Mouse (Mus musculus) left cerebral cortex, adult 2 months (tissue): ENCODE results near the gene Olfr114. TPM values are rescaled to one million over a fixed set of nuclear protein-coding genes. Genes with fewer than 3 reads are reported as not detected.

Source experiments
- DNase-seq, 2 experiments: peaks; one replicate each; pipeline ENCODE4 v3.0.0; 2021 to 2022; ENCODE audit warnings: low spot score in 2 of 2, mixed read lengths in 1 of 2; ENCODE audit errors: extremely low spot score in 1 of 2
- H3K27ac ChIP-seq: fragments of 200-600 bp; 2 replicates; pipeline ENCODE4 v1.8.1; 2022
- H3K4me3 ChIP-seq: fragments of 200-600 bp; 2 replicates; pipeline ENCODE4 v1.8.1; 2022
- CTCF ChIP-seq: fragments of 200-600 bp; IDR thresholded peaks from 2 replicates; pipeline ENCODE4 v1.8.1; 2022; ENCODE audit warnings: antibody characterized with exemption, mild to moderate bottlenecking, moderate library complexity
- intact Hi-C: fragments of 180-260 bp; cut with DNase I; formaldehyde crosslinking; loops from one replicate; pipeline ENCODE4 v1.15.1; 2025
- long read RNA-seq, 2 experiments: library from polyadenylated mRNA; stranded (forward); transcript quantifications; one replicate each; pipeline ENCODE4 v2.0.0; 2021; ENCODE audit warnings: borderline mapping rate in 2 of 2
- total RNA-seq, 2 experiments: library from RNA; stranded (reverse); gene quantifications; 2 replicates each; pipeline ENCODE4 v1.2.3; 2021

Olfr114 gene
- total RNA-seq, result not detected
- long read RNA-seq, experiment 1, result 0 reads
- long read RNA-seq, experiment 2, result 0 reads

DNA sequence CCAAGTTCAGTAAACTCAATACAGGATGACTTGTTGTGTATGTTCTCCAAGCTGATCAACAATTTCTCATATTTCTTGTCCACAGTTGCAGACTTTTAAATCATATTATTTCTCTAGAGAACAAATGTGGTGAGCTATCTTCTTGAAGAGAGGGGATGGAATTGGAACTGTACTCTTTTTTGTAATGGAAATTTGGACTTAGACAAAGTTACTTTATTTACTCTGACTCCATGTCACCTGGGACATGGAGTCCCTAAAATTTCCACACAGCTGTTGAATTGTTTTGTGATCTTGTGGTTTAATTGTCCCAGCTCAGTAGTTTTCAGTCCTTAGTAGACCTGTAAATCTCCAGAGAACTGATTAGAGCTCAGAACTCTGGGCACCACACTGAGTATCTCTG, at the start of gene Olfr114:
TSS of gene Olfr114 (minus strand) at position 101 of the 400 bp plus-strand sequence.
- intact Hi-C loops, result no loop called here
- Histone ChIP-seq H3K4me3 (no peak within 1 kb of the TSS), H3K27ac (no peak within 1 kb of the TSS)
- TF ChIP-seq CTCF, result no peak
- no peak for DNase-seq

DNA sequence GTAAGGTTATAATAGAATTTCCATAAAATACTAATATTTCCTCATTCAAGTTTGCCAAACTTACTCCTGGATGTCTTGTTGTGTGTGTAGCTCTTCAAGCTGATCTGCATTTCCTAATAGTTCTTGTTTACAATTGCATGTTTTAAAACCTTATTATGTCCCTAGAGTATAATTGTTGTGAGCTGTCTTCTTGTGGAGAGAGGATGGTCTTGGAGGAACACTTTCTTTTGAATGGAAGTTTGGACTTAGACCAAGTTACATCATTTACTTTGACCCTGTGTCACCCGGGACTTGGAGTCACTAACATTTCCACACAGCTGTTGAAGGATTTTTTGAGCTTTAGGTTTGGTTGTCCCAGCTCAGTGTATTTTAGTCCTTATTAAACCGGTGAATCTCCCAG, 34.5 kb upstream of the Olfr114 start, which contains the start of the genes Olfr115 and Olfr116:
TSS of gene Olfr115 (minus strand) at position 101 of the 400 bp plus-strand sequence.
TSS of gene Olfr116 (minus strand) at position 191 of the 400 bp plus-strand sequence.
- Histone ChIP-seq H3K4me3 (no peak within 1 kb of the TSS), H3K27ac (no peak within 1 kb of the TSS)
- intact Hi-C loops, result no loop called here
- TF ChIP-seq CTCF, result no peak
- no peak for DNase-seq

DNA sequence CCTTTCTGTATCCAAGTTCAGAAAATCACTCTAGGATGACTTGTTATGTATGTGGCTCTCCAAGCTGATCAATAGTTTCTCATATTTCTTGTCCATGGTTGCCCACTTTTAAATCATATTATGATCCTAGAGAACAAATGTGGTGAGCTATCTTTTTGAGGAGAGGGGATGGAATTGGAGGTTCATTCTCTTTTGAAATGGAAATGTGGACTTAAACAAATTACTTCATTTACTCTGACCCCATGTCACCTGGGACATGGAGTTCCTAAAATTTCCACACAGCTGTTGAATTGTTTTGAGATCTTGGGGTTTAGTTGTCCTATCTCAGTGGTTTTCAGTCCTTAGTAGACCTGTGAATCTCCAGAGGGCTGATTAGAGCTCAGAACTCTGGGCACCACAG, 15.0 kb downstream of the Olfr114 start, which contains the start of gene Olfr113:
TSS of gene Olfr113 (minus strand) at position 101 of the 400 bp plus-strand sequence.
- intact Hi-C loops, result no loop called here
- H3K4me3 ChIP-seq, result no peak within 1 kb of the TSS
- no peak for TF ChIP-seq CTCF

DNA sequence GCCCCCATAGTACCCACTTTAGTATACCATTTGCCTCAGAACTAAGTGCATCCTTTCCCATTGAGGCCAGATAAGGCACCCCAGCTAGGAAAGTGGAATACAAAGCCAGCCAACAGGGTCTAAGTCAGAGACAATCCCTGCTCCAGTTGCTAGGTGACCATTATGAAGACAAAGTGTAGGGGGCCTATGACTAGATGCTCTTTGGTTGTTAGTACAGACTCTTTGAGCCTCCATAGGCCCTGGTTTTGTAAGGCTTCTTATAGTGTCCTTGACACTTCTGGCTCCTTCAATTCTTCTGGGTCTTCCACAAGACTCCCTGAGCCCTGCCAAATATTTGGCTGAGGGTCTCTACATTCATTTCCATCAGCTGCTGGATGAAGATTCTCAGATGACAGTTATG, 23.2 kb downstream of the Olfr114 start, which contains the start of gene Olfr112:
TSS of gene Olfr112 (minus strand) at position 101 of the 400 bp plus-strand sequence.
- TF ChIP-seq CTCF, result no peak
- no peak within 1 kb of the TSS for H3K27ac ChIP-seq
- no peak for DNase-seq
- intact Hi-C loops, result no loop called here
- H3K4me3 ChIP-seq, result no peak within 1 kb of the TSS

More for the DNA sequence above, 15.0 kb downstream of the Olfr114 start, which contains the start of gene Olfr113:
- no peak for DNase-seq
- H3K27ac ChIP-seq, result no peak within 1 kb of the TSS

DNA sequence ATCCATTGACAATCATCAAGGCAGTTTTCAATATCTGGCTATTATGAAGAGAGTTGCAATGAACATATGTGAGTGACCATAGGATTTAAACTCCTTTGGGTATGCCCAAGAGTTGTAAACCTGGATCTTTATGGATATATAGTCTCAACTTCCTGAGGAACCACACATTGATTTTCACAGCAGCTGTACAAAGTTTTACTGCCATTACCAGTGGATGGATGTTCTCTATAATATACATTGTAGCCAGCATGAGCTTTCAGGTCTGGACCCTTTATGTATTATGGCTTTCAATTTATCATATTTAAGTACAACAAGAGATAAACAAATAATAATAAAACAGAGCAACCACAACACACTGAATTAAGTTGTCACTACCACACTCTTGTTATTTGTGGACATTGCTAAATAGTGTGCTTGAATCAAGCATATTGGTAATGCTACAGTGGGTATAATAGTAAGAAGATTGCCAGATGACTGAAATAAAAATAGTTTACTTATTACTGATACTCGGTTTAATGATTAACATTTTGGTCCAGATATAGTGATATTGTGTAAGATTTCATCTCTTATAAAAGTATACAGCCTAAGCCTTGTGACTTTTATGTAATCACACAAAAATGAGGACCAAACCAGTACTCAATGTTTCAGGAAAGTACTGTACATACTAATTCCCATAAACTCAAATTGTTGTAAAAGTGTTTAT, 33.5 kb downstream of the Olfr114 start:
- Histone ChIP-seq H3K27ac (no peak overlapping the region), H3K4me3 (no peak overlapping the region)
- intact Hi-C loops, result loop anchor here (1.0 kb wide), 1 partner anchor 8 kb away; no protein-coding TSS in a partner anchor
- TF ChIP-seq CTCF, result no peak
- no peak for DNase-seq

DNA sequence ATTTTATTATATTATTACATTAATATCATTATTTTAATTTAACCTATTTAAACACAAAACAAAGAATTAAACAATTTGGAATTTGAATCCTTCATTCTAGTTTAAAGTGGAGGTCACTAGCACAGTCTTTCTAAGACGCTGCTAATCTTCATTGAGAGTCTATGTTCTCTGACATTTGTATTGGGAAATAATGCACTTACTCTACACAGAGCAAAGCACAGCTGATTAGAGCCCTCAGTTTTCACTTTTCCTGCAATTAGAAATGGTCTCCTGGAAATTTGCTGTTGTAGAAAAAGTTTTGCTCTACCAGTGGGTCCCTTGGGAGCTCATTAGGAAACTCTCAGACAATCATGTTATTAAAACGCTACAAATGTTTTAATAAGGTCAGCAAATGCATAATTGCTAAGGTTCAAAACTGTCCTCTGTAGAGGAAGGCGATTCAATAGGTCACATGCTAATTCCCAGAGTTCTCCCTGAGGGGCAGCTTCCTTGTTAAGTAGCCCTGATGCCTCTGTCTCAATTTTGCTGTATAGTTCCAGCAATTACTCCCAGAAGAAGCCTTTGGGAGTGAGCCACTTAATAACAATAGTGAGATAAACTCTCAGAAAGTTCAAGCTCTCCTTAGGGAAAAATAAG, 48.6 kb downstream of the Olfr114 start:
- no peak for TF ChIP-seq CTCF
- no peak overlapping the region for H3K4me3 ChIP-seq
- no peak for DNase-seq
- no peak overlapping the region for H3K27ac ChIP-seq
- intact Hi-C loops, result no loop called here

DNA sequence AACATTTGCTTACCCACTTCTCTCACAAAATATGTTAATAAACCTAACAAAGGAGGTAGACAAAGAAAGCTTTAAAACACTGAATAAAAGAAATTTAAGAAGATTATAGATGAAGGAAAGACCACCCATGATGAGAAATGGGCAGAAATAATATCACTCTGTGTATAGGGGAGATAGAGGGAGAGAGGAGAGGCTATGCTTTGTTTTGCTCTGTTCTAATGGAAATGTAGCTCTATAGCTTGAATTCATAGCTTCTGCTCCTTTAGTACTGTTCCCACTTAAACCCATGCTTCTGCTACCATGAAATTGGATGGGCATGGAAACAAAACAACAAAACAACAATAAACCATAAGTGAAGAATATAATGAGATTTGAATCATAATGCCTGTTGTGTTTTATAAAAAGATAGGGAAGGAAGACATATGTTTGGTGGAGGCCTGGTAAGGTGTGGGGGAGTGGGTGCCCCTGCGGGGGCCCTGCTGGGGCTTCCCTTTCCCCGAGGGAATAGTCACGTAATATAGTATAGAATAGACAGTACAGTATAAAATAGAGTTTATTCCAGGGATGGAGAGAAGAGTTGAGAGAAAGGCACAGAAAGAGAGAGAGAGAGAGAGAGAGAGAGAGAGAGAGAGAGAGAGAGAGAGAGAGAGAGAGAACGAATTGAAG, 51.0 kb downstream of the Olfr114 start:
- no peak for TF ChIP-seq CTCF
- intact Hi-C loops, result no loop called here
- no peak for DNase-seq

More for the DNA sequence above, 51.0 kb downstream of the Olfr114 start:
- H3K4me3 ChIP-seq, result no peak overlapping the region
- no peak overlapping the region for H3K27ac ChIP-seq

Other genes starting within 250 kb of the Olfr114 start
- not detected for gene Olfr104-ps, start 233.2 kb downstream of the Olfr114 start, total RNA-seq
- not detected for gene Olfr105-ps, start 213.7 kb downstream of the Olfr114 start, total RNA-seq
- not detected for gene Olfr106-ps, start 202.3 kb downstream of the Olfr114 start, total RNA-seq
- not detected for gene Olfr107, start 193.5 kb downstream of the Olfr114 start, total RNA-seq
- gene Olfr108, start 147.3 kb downstream of the Olfr114 start, total RNA-seq, result not detected
- not detected for gene Olfr109, start 133.8 kb downstream of the Olfr114 start, total RNA-seq
- gene H2-M2, start 109.2 kb downstream of the Olfr114 start, total RNA-seq, result not detected
- gene Olfr110, start 100.3 kb downstream of the Olfr114 start, total RNA-seq, result not detected
- not detected for gene Olfr111, start 84.7 kb downstream of the Olfr114 start, total RNA-seq
- gene Olfr112, start 23.3 kb downstream of the Olfr114 start, total RNA-seq, result not detected
- not detected for gene Olfr113, start 15.1 kb downstream of the Olfr114 start, total RNA-seq
- not detected for gene Olfr115, start 34.4 kb upstream of the Olfr114 start, total RNA-seq
- gene Olfr116, start 34.5 kb upstream of the Olfr114 start, total RNA-seq, result not detected
- gene Olfr117, start 71.0 kb upstream of the Olfr114 start, total RNA-seq, result not detected
- gene Olfr118, start 74.2 kb upstream of the Olfr114 start, total RNA-seq, result not detected
- not detected for gene Olfr119, start 103.8 kb upstream of the Olfr114 start, total RNA-seq
- not detected for gene Olfr120, start 129.1 kb upstream of the Olfr114 start, total RNA-seq
- gene Olfr121, start 156.1 kb upstream of the Olfr114 start, total RNA-seq, result not detected
- not detected for gene Olfr122, start 175.9 kb upstream of the Olfr114 start, total RNA-seq
- gene Olfr123, start 200.8 kb upstream of the Olfr114 start, total RNA-seq, result not detected
- not detected for gene Olfr124, start 207.1 kb upstream of the Olfr114 start, total RNA-seq
- gene Olfr125, start 240.2 kb upstream of the Olfr114 start, total RNA-seq, result not detected